Mouse (Mus musculus) B cell, adult 62 days (primary cell): Measurements from ENCODE around the gene Prx. TPM values are rescaled to one million over a fixed set of nuclear protein-coding genes. Genes with fewer than 3 reads are reported as not detected.

ENCODE experiments used
- total RNA-seq: library from RNA; stranded (reverse); gene quantifications from 4 replicates; pipeline ENCODE4 v1.2.4, GENCODE M21; 2023

Prx gene
- 0.18 to 0.44 TPM (median 0.29 TPM) in 3 of 4 replicates, not detected in the other for total RNA-seq

GRCm38 (mm10) chr7:27499036-27499435 lies at the start of gene Prx:
TSS of gene Prx (plus strand) at chr7:27499324.

GRCm38 (mm10) chr7:27473156-27473834 lies 25.8 kb upstream of the Prx start, which contains the start of gene Sertad3:
TSS of gene Sertad3 (plus strand) at chr7:27473768.

GRCm38 (mm10) chr7:27486770-27487697 lies 12.1 kb upstream of the Prx start, which contains the start of gene Sertad1:
TSS of gene Sertad1 (plus strand) at chr7:27486910.

GRCm38 (mm10) chr7:27522967-27523366 lies 23.8 kb downstream of the Prx start, which contains the start of gene Hipk4:
TSS of gene Hipk4 (plus strand) at chr7:27523267.

GRCm38 (mm10) chr7:27552931-27553513 lies 53.9 kb downstream of the Prx start, which contains the start of the genes Pld3 and 2310022A10Rik:
TSS of gene Pld3 (minus strand) at chr7:27553218.
TSS of gene 2310022A10Rik (plus strand) at chr7:27553233.

Other genes with a start within 250 kb of the Prx start
- gene Numbl, start 240.9 kb upstream of the Prx start, total RNA-seq: 1.4 to 2.6 TPM (median 2.1 TPM) in 4 replicates
- 0.83 to 1.2 TPM (median 1.0 TPM) in 4 replicates for gene Ltbp4, start 161.6 kb upstream of the Prx start, total RNA-seq
- 85.2 to 97.4 TPM (median 91.1 TPM) in 4 replicates for gene Shkbp1, start 143.3 kb upstream of the Prx start, total RNA-seq
- 7.5 to 14.1 TPM (median 9.1 TPM) in 3 of 4 replicates, not detected in the other for gene Gm20479, start 141.9 kb upstream of the Prx start, total RNA-seq
- gene Sptbn4, start 51.6 kb upstream of the Prx start, total RNA-seq: 0.18 to 0.29 TPM (median 0.28 TPM) in 3 of 4 replicates, not detected in the other
- 68.1 to 75.9 TPM (median 70.4 TPM) in 4 replicates for gene Blvrb, start 51.3 kb upstream of the Prx start, total RNA-seq
- gene Sertad3, start 25.6 kb upstream of the Prx start, total RNA-seq: 12.7 to 16.7 TPM (median 15.1 TPM) in 4 replicates
- gene Sertad1, start 12.4 kb upstream of the Prx start, total RNA-seq: 32.1 to 39.2 TPM (median 35.5 TPM) in 4 replicates
- not detected in 4 replicates for gene Hipk4, start 23.9 kb downstream of the Prx start, total RNA-seq
- 64.7 to 72.8 TPM (median 66.9 TPM) in 4 replicates for gene Pld3, start 53.9 kb downstream of the Prx start, total RNA-seq
- gene 2310022A10Rik, start 53.9 kb downstream of the Prx start, total RNA-seq: 22.1 to 29.3 TPM (median 26.5 TPM) in 4 replicates
- gene Akt2, start 92.2 kb downstream of the Prx start, total RNA-seq: 95.6 to 114 TPM (median 104 TPM) in 4 replicates
- not detected in 4 replicates for gene Ttc9b, start 154.6 kb downstream of the Prx start, total RNA-seq
- gene Map3k10, start 175.3 kb downstream of the Prx start, total RNA-seq: 12.2 to 17.9 TPM (median 13.6 TPM) in 4 replicates
- gene Zfp607b, start 190.0 kb downstream of the Prx start, total RNA-seq: 1.1 to 2.5 TPM (median 1.9 TPM) in 4 replicates
- 12.1 to 15.1 TPM (median 13.4 TPM) in 4 replicates for gene Zfp60, start 232.1 kb downstream of the Prx start, total RNA-seq